In genomic region chr13:59572549-59572948, GRCm38 (mm10) we compare ENCODE assay signal across 14 mouse cellular contexts. TPM values are rescaled to one million over a fixed set of nuclear protein-coding genes. Genes with fewer than 3 reads are reported as not detected.
A peak's percentile ranks its signal among the peaks of the same experiment; 100 is the strongest.
DNase-seq lines count a peak whose midpoint lies in the region; ATAC-seq lines count a peak whose summit lies in the region.
"Had no signal": no experiment of that assay in that cellular context is flagged by ENCODE, and none has a peak within 500 bp of the region (broad histone marks: within the 10 kb centered on the region; RNA-seq: fewer than 3 reads in every experiment).

No protein-coding gene starts in this region.

- H3K27me3 ChIP-seq in hindbrain, embryonic 14.5 days (ENCODE audit: control insufficient read depth, insufficient read depth, low read length), result no peaks in the 10 kb centered on the region
- H3K27me3 ChIP-seq: hindbrain, embryonic 12.5 days; limb, embryonic 12.5 days; lung, embryonic 15.5 days; midbrain, embryonic 15.5 days; neural tube, embryonic 15.5 days had no signal

- WGBS in hindbrain, embryonic 14.5 days, result 80% methylated on average over 2 of the region's 2 CpGs

- no peaks in the 10 kb centered on the region for H3K36me3 ChIP-seq in hindbrain, embryonic 14.5 days (replicated peaks; ENCODE audit: control insufficient read depth, insufficient read depth)
- H3K36me3 ChIP-seq: hindbrain, embryonic 12.5 days; limb, embryonic 12.5 days; lung, embryonic 15.5 days; midbrain, embryonic 15.5 days; neural tube, embryonic 15.5 days had no signal

- H3K27ac ChIP-seq in hindbrain, embryonic 14.5 days, result no peak overlapping the region
- H3K27ac ChIP-seq: hindbrain, embryonic 12.5 days; limb, embryonic 12.5 days; lung, embryonic 15.5 days; midbrain, embryonic 15.5 days; neural tube, embryonic 15.5 days had no signal

- ATAC-seq in cerebellum, adult (ENCODE audit: insufficient number of reproducible peaks, low FRiP score, low TSS enrichment), result no peak
- no peak for ATAC-seq in hindbrain, embryonic 14.5 days (ENCODE audit: low FRiP score)
- ATAC-seq: midbrain, embryonic 15.5 days had no signal

- no peak overlapping the region for H3K9ac ChIP-seq in hindbrain, embryonic 14.5 days
- H3K9ac ChIP-seq: hindbrain, embryonic 12.5 days; limb, embryonic 12.5 days; lung, embryonic 15.5 days; midbrain, embryonic 15.5 days; neural tube, embryonic 15.5 days had no signal

- intact Hi-C loops in heart, postnatal 36 days (cut with DNase I), result no loop called here

- no peak overlapping the region for H3K4me2 ChIP-seq in hindbrain, embryonic 14.5 days (replicated peaks)
- H3K4me2 ChIP-seq: hindbrain, embryonic 12.5 days; limb, embryonic 12.5 days; lung, embryonic 15.5 days; midbrain, embryonic 15.5 days; neural tube, embryonic 15.5 days had no signal

- DNase-seq in cerebellum, adult 9-11 months, result peak; percentile 59
- peak; percentile 45 to 69 for DNase-seq in heart, adult 18-20 months
- no peak for DNase-seq in heart, postnatal 36 days
- peak; percentile 23 for DNase-seq in urinary bladder, postnatal 14 days (ENCODE audit: low spot score)
- DNase-seq in urinary bladder, postnatal 4 days (ENCODE audit: low spot score in 2 of 2), result no peak
- DNase-seq in hindbrain, embryonic 14.5 days (ENCODE audit: low spot score), result no peak
- no peak for DNase-seq in B cell, adult 2 months
- DNase-seq: kidney, adult 9 months had no signal

- H3K4me1 ChIP-seq in hindbrain, embryonic 14.5 days (replicated peaks; ENCODE audit: control insufficient read depth, insufficient read depth, low read length), result no peaks in the 10 kb centered on the region
- H3K4me1 ChIP-seq: hindbrain, embryonic 12.5 days; limb, embryonic 12.5 days; lung, embryonic 15.5 days; midbrain, embryonic 15.5 days; neural tube, embryonic 15.5 days had no signal

- no peaks in the 10 kb centered on the region for H3K9me3 ChIP-seq in hindbrain, embryonic 14.5 days (ENCODE audit: control insufficient read depth, low read length)
- H3K9me3 ChIP-seq: hindbrain, embryonic 12.5 days; limb, embryonic 12.5 days; lung, embryonic 15.5 days; midbrain, embryonic 15.5 days; neural tube, embryonic 15.5 days had no signal

- H3K4me3 ChIP-seq in hindbrain, embryonic 14.5 days (replicated peaks; ENCODE audit: low read length), result no peak overlapping the region
- H3K4me3 ChIP-seq: hindbrain, embryonic 12.5 days; limb, embryonic 12.5 days; lung, embryonic 15.5 days; midbrain, embryonic 15.5 days; neural tube, embryonic 15.5 days had no signal

RNA-seq across cellular contexts. Expression of gene Agtpbp1, which starts 12.5 kb away (rescaled TPM):
- total RNA-seq in heart, adult 18-20 months (2021), result 100 to 1,000 TPM; 129 to 156 TPM
- 100 to 1,000 TPM; 171 to 184 TPM for total RNA-seq in heart, postnatal 36 days (2021)
- 100 and 109 TPM in 2 replicates for polyA plus RNA-seq in hindbrain, embryonic 14.5 days (2014; fragmentation: Nextera tagmentation; extraction: Ambion mirVana)

RNA-seq across cellular contexts. Expression of gene Naa35, which starts 12.5 kb away (rescaled TPM):
- 10 to 100 TPM; 91.4 to 92.6 TPM for total RNA-seq in heart, adult 18-20 months (2021)
- total RNA-seq in heart, postnatal 36 days (2021), result 10 to 100 TPM; 86.6 to 99.5 TPM
- polyA plus RNA-seq in hindbrain, embryonic 14.5 days (2014; fragmentation: Nextera tagmentation; extraction: Ambion mirVana), result 119 and 124 TPM in 2 replicates

Comparison
In these comparisons a context has a peak if more than half of its experiments do, and no peak if none do; other contexts are left out.
1. DNase-seq: peak in cerebellum, adult 9-11 months (single experiment), heart, adult 18-20 months (2 of 2) and urinary bladder, postnatal 14 days (single experiment); none in heart, postnatal 36 days (0 of 2), urinary bladder, postnatal 4 days (0 of 2), hindbrain, embryonic 14.5 days (single experiment) and B cell, adult 2 months (0 of 2).